19 mouse cellular contexts compared by ENCODE assay signal in the genomic region with DNA sequence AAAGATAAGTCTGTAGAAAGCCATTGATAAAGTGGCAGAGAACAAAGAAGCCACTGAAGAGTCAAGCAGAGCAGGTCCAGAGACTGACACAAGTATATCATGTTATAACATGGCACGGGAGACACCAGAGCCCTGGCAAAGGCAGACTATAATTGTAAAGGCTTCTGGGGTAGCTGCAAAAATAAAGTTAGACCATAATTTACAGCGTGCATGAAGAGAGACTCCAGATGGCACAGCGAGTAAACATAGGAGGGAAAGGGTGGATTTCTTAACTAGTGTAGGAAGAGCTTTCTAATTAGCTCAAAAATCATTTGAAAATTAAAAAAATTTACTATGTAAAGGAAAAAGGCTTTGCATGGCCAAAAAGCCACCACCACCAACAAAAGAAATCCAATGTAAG. TPM values are rescaled to one million over a fixed set of nuclear protein-coding genes. Genes with fewer than 3 reads are reported as not detected.
A peak's percentile ranks its signal among the peaks of the same experiment; 100 is the strongest.
DNase-seq lines count a peak whose midpoint lies in the region; ATAC-seq and TF ChIP-seq lines count a peak whose summit lies in the region.
"Had no signal": no experiment of that assay in that cellular context is flagged by ENCODE, and none has a peak within 500 bp of the region (broad histone marks: within the 10 kb centered on the region; RNA-seq: fewer than 3 reads in every experiment).

No protein-coding gene starts in this region.

- peaks cover 4% of the 10 kb centered on the region; the same call in 1 of the 2 replicates for H3K36me3 ChIP-seq in forebrain, embryonic 16.5 days (ENCODE audit: control insufficient read depth, insufficient read depth)
- H3K36me3 ChIP-seq in forebrain, embryonic 13.5 days (ENCODE audit: poor library complexity, severe bottlenecking), result peaks cover 39% of the 10 kb centered on the region

- no peaks in the 10 kb centered on the region for H3K27me3 ChIP-seq in forebrain, embryonic 16.5 days (replicated peaks; ENCODE audit: control insufficient read depth, insufficient read depth, low read length)
- H3K27me3 ChIP-seq in forebrain, embryonic 13.5 days, result no peaks in the 10 kb centered on the region
- H3K27me3 ChIP-seq: embryonic facial prominence, embryonic 12.5 days had no signal

- TF ChIP-seq CTCF in gastrocnemius, adult 2 months (IDR thresholded peaks at IDR 0.05), result no peak

- WGBS in forebrain, embryonic 16.5 days, result 68% methylated on average over 3 of the region's 3 CpGs
- 92% methylated on average over 3 of the region's 3 CpGs for WGBS in forebrain, embryonic 13.5 days

- H3K4me1 ChIP-seq in forebrain, embryonic 16.5 days (replicated peaks; ENCODE audit: control insufficient read depth, insufficient read depth, low read length), result peaks cover 7% of the 10 kb centered on the region
- H3K4me1 ChIP-seq in forebrain, embryonic 13.5 days, result no peaks in the 10 kb centered on the region
- H3K4me1 ChIP-seq: embryonic facial prominence, embryonic 10.5 days; embryonic facial prominence, embryonic 12.5 days had no signal

- no peak for DNase-seq in gastrocnemius, adult 2 months
- DNase-seq in gastrocnemius, adult 18-20 months (ENCODE audit: low spot score), result no peak
- peak; percentile 58 for DNase-seq in brain, adult 2 months (ENCODE audit: low read depth, low spot score)
- DNase-seq in brain, embryonic 18.5 days (ENCODE audit: low read depth, low spot score), result peak; percentile 16
- DNase-seq in kidney, adult 9 months, result no peak
- DNase-seq: adrenal gland, adult 8-10 months; adrenal gland, postnatal 14 days; adrenal gland, postnatal 36 days; cerebellum, adult 11-12 months; cerebellum, adult 2 months; cerebellum, adult 9-10 months; cerebellum, postnatal 10 days; cerebellum, postnatal 25 days had no signal

- H3K27ac ChIP-seq in forebrain, embryonic 16.5 days (ENCODE audit: low read length), result peak overlapping the region; percentile 64
- H3K27ac ChIP-seq in forebrain, embryonic 13.5 days, result no peak overlapping the region
- peak overlapping the region; percentile 76; the same call in 1 of the 2 replicates for H3K27ac ChIP-seq in gastrocnemius, adult 2 months
- H3K27ac ChIP-seq: embryonic facial prominence, embryonic 10.5 days; embryonic facial prominence, embryonic 12.5 days had no signal

- H3K9me3 ChIP-seq in forebrain, embryonic 16.5 days (ENCODE audit: control insufficient read depth, low read length), result no peaks in the 10 kb centered on the region
- H3K9me3 ChIP-seq in forebrain, embryonic 13.5 days (replicated peaks), result no peaks in the 10 kb centered on the region
- H3K9me3 ChIP-seq: embryonic facial prominence, embryonic 10.5 days; embryonic facial prominence, embryonic 12.5 days had no signal

- intact Hi-C loops in gastrocnemius, adult 2 months (cut with DNase I), result no loop called here

- ATAC-seq in forebrain, embryonic 16.5 days, result no peak
- no peak for ATAC-seq in forebrain, embryonic 13.5 days
- ATAC-seq in activated CD4-positive, CD25-positive, alpha-beta regulatory T cell, adult 4 months, result no peak
- ATAC-seq: forebrain, embryonic 14.5 days had no signal

- H3K4me2 ChIP-seq in forebrain, embryonic 16.5 days (ENCODE audit: low read length), result no peak overlapping the region
- H3K4me2 ChIP-seq in forebrain, embryonic 13.5 days, result no peak overlapping the region
- H3K4me2 ChIP-seq: embryonic facial prominence, embryonic 12.5 days had no signal

- H3K9ac ChIP-seq in forebrain, embryonic 16.5 days (replicated peaks; ENCODE audit: low read depth, low read length), result no peak overlapping the region
- H3K9ac ChIP-seq in forebrain, embryonic 13.5 days, result no peak overlapping the region
- H3K9ac ChIP-seq: embryonic facial prominence, embryonic 12.5 days had no signal

- no peak overlapping the region for H3K4me3 ChIP-seq in forebrain, embryonic 16.5 days (replicated peaks; ENCODE audit: low read length)
- no peak overlapping the region for H3K4me3 ChIP-seq in forebrain, embryonic 13.5 days
- no peak overlapping the region for H3K4me3 ChIP-seq in gastrocnemius, adult 2 months
- H3K4me3 ChIP-seq: embryonic facial prominence, embryonic 10.5 days; embryonic facial prominence, embryonic 12.5 days had no signal

RNA-seq across cellular contexts. Expression of a gene that starts 26.8 kb away (rescaled TPM):
- 19.2 and 19.7 TPM in 2 replicates for polyA plus RNA-seq in forebrain, embryonic 16.5 days (2015; fragmentation: Nextera tagmentation; extraction: Ambion mirVana)
- 16.1 TPM in 2 replicates for polyA plus RNA-seq in forebrain, embryonic 13.5 days (2015; fragmentation: Nextera tagmentation; extraction: Ambion mirVana)
- total RNA-seq in gastrocnemius, adult 2 months (2021), result under 1 TPM; 0.38 to 0.45 TPM
- under 1 TPM; 0.27 to 0.69 TPM for total RNA-seq in gastrocnemius, adult 18-20 months (2021)
- polyA plus RNA-seq in activated CD4-positive, CD25-positive, alpha-beta regulatory T cell, adult 4 months (2017; shearing (Covaris generic)), result 10 to 100 TPM in 1 of 2 experiments, 1 to 10 TPM in 1; 6.6 to 14.1 TPM

RNA-seq across cellular contexts. Expression of a gene that starts 26.9 kb away (rescaled TPM):
- polyA plus RNA-seq in forebrain, embryonic 16.5 days (2015; fragmentation: Nextera tagmentation; extraction: Ambion mirVana), result 264 and 288 TPM in 2 replicates
- polyA plus RNA-seq in forebrain, embryonic 13.5 days (2015; fragmentation: Nextera tagmentation; extraction: Ambion mirVana), result 228 and 236 TPM in 2 replicates
- 10 to 100 TPM; 35.0 to 46.0 TPM for total RNA-seq in gastrocnemius, adult 2 months (2021)
- 10 to 100 TPM; 43.7 to 48.5 TPM for total RNA-seq in gastrocnemius, adult 18-20 months (2021)
- polyA plus RNA-seq in activated CD4-positive, CD25-positive, alpha-beta regulatory T cell, adult 4 months (2017; shearing (Covaris generic)), result 100 to 1,000 TPM; 248 to 259 TPM

RNA-seq across cellular contexts. Expression of a gene that starts 43.1 kb away (rescaled TPM):
- 8.2 and 8.5 TPM in 2 replicates for polyA plus RNA-seq in forebrain, embryonic 16.5 days (2015; fragmentation: Nextera tagmentation; extraction: Ambion mirVana)
- 7.5 and 7.7 TPM in 2 replicates for polyA plus RNA-seq in forebrain, embryonic 13.5 days (2015; fragmentation: Nextera tagmentation; extraction: Ambion mirVana)
- 100 to 1,000 TPM; 103 to 115 TPM for total RNA-seq in gastrocnemius, adult 2 months (2021)
- 10 to 100 TPM; 91.6 to 96.4 TPM for total RNA-seq in gastrocnemius, adult 18-20 months (2021)
- polyA plus RNA-seq in activated CD4-positive, CD25-positive, alpha-beta regulatory T cell, adult 4 months (2017; shearing (Covaris generic)), result 10 to 100 TPM; 13.5 to 14.8 TPM

RNA-seq across cellular contexts. Expression of a gene that starts 44.4 kb away (rescaled TPM):
- polyA plus RNA-seq in forebrain, embryonic 16.5 days (2015; fragmentation: Nextera tagmentation; extraction: Ambion mirVana), result 50.0 and 57.0 TPM in 2 replicates
- polyA plus RNA-seq in forebrain, embryonic 13.5 days (2015; fragmentation: Nextera tagmentation; extraction: Ambion mirVana), result 56.9 and 58.7 TPM in 2 replicates
- total RNA-seq in gastrocnemius, adult 2 months (2021), result 10 to 100 TPM; 22.1 to 28.5 TPM
- 10 to 100 TPM; 32.8 to 35.3 TPM for total RNA-seq in gastrocnemius, adult 18-20 months (2021)
- 10 to 100 TPM; 46.7 to 63.3 TPM for polyA plus RNA-seq in activated CD4-positive, CD25-positive, alpha-beta regulatory T cell, adult 4 months (2017; shearing (Covaris generic))

RNA-seq across cellular contexts. Expression of a gene that starts 44.9 kb away (rescaled TPM):
- 122 and 124 TPM in 2 replicates for polyA plus RNA-seq in forebrain, embryonic 16.5 days (2015; fragmentation: Nextera tagmentation; extraction: Ambion mirVana)
- 117 and 123 TPM in 2 replicates for polyA plus RNA-seq in forebrain, embryonic 13.5 days (2015; fragmentation: Nextera tagmentation; extraction: Ambion mirVana)
- 1 to 10 TPM; 4.9 to 5.5 TPM for total RNA-seq in gastrocnemius, adult 2 months (2021)
- total RNA-seq in gastrocnemius, adult 18-20 months (2021), result 1 to 10 TPM; 4.5 to 5.4 TPM
- 1 to 10 TPM; 9.3 to 9.9 TPM for polyA plus RNA-seq in activated CD4-positive, CD25-positive, alpha-beta regulatory T cell, adult 4 months (2017; shearing (Covaris generic))

Comparison
In these comparisons a context has a peak if more than half of its experiments do, and no peak if none do; other contexts are left out.
1. DNase-seq: peak in brain, adult 2 months (single experiment) and brain, embryonic 18.5 days (single experiment); none in gastrocnemius, adult 2 months (single experiment), gastrocnemius, adult 18-20 months (single experiment) and kidney, adult 9 months (single experiment).